Mouse (Mus musculus) frontal cortex, postnatal 25 days (tissue): Measurements from ENCODE around the gene Hmga1b.
"Not testable (repeated sequence)": the region's sequence is repeated elsewhere in the genome, so short reads cannot be mapped to it uniquely, and the experiment has no call there.

Experiments used
- DNase-seq, 2 experiments: peaks; one replicate each; pipeline ENCODE4 v3.0.0; 2022; ENCODE audit warnings: low spot score in 2 of 2

The Hmga1b gene

DNA sequence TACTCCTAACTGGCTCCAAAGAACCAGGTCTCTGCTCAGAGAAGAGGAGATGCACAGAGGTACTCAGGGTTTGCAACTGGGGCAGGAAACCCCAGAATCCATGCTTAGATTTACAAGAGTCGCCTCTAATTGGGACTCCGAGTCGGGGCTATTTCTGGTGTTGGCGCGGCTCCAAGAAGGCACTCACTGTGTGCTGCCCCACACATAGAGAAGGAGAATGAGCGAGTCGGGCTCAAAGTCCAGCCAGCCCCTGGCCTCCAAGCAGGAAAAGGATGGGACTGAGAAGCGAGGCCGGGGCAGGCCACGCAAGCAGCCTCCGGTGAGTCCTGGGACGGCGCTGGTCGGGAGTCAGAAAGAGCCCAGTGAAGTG lies at the start of gene Hmga1b:
Gene Hmga1b, plus strand, starts transcription at position 123 of the 370 bp plus-strand sequence.
- DNase-seq = not testable (repeated sequence)

DNA sequence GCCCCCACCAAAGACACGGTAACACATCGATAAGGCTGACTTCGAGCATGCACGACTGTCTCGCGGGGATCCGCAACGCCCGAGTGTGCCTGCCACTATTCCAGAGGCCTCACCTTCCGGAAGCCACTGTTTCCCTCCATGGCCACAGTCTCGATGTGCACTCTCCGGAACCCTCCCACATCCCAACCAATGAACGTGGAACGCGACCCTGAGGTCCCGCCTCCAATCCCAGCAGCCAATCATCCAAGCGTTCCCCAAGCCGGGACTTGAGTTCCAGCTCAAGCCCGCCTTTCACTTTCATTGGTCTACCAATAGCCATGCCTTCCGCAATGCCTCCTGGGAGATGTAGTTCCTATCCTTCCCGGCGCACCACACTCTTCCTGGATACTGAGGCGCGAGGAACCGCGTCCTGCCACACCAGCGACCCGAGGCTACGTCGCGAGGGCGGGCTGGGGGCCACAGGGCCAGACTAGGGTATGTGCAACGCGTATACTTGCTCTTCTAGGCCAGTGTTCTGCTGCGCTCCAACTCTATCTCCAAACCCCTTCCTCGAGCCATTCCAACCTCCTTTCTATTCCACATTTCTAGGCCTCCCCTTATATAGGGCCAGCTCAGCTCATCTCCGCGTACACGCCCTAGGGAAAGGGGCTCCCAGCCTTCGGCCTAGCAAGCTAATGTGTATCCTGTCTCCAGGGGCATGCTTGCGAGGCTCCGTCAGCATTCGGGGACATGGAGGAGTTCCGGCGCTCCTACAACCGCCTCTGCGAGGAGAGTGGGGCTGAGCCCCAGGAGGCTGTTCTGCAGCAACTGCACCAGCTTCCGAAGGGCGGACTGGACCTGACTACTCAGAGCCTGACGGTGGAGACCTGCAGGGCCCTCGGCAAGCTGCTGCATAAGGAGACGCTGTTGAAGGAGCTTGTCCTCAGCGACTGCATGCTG lies 48.7 kb upstream of the Hmga1b start, which contains the start of the genes Cenpx and Lrrc45:
Gene Cenpx, minus strand, starts transcription at position 159 of the 939 bp plus-strand sequence.
Gene Lrrc45, plus strand, starts transcription at position 346 of the 939 bp plus-strand sequence.
- DNase-seq = peak; percentile 87 to 97

DNA sequence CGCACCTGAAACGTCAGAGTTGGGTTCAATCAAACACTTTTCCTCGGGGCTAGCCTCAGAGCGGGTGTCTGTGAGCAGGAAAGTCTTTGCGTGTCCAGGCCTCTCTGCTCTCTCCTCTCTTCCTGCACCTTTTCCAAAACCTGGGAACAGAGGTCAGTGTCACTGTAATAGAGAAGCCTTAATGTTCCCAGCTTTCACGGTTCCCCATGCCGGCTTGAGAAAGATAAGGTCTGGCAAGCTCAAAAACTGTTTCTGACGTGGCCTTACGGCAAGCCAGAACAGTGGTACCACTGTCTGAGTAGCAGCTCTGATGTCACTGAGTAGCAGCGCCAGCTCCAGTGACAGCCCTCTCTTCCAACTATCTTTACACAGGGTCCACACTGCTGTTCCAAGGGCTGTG lies 48.0 kb upstream of the Hmga1b start:
- no peak for DNase-seq

DNA sequence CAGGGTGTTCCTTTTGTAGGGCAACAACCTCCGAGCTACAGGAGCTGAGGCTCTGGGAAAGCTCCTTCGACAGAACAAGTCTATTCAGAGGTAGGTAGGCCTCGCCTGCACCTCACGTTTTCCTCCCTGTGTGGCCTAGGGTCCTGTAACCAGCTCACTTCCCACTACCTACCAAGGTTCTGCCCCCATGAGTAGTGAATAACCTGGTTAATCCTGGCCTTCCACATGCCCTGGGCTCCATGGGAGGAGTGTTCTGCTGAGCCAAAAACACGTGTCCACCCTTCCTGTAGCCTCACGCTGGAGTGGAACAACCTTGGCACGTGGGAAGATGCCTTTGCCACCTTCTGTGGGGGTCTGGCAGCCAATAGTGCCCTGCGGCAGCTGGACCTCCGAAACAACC lies 47.5 kb upstream of the Hmga1b start:
- DNase-seq = no peak

DNA sequence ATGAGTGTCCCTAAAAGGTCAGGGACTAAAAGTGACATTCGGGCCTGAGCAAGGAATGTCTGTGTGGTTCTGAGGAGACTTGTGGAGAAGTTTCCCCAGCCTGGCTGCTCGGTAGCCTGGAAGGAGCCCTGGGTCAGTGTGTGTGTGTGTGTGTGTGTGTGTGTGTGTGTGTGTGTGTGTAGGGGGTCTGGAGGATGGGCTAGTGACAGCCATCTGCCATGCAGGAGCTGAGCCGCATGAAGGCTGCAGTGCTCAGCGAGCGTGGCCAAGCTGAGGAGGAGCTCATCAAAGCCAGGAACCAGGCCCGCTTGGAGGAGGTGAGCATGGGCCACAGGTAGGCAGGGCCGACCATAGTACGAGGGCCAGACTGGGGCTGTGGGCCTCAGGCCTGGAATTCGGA lies 43.4 kb upstream of the Hmga1b start:
- no peak for DNase-seq

DNA sequence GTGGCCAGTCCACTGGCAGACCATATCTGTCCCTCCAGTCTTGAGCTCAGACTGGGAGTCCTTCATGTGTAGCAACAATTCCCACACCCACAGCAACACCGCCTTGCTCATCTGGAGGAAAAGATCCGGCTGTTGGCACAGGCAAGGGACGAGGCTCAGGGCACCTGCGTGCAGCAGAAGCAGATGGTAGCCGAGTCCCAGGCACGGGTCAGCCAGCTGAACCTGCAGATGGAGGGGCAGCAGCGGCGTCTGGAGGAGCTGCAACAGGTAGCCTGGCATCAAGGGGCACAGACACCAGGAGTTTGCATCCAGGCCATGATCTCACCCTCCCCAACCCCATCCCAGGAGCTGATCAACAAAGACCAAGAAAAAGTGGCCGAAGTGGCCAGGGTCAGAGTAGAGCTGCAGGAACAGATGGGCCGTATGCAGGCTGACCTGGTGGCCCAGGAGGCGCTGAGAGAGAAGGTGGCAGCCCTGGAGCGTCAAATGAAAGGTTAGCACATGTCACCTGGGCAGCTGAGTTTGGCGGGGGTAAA lies 42.7 kb upstream of the Hmga1b start:
- no peak for DNase-seq

DNA sequence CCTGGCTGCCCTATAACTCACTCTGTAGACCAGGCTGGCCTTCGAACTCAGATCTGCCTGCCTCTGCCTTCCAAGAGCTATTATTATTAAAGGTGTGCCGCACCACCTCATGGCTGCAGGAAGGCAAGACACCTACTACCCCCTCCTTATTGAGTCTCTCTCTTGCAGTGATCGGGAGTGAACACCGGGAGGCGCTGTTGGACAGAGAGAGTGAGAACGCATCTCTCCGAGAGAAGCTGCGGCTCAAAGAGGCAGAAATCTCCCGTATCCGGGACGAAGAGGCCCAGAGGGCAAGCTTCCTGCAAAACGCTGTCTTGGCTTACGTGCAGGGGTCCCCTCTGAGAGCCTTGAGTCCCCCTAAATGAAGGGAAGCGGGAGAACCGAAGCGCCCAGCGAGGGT lies 42.1 kb upstream of the Hmga1b start:
- peak; percentile 81 for DNase-seq

DNA sequence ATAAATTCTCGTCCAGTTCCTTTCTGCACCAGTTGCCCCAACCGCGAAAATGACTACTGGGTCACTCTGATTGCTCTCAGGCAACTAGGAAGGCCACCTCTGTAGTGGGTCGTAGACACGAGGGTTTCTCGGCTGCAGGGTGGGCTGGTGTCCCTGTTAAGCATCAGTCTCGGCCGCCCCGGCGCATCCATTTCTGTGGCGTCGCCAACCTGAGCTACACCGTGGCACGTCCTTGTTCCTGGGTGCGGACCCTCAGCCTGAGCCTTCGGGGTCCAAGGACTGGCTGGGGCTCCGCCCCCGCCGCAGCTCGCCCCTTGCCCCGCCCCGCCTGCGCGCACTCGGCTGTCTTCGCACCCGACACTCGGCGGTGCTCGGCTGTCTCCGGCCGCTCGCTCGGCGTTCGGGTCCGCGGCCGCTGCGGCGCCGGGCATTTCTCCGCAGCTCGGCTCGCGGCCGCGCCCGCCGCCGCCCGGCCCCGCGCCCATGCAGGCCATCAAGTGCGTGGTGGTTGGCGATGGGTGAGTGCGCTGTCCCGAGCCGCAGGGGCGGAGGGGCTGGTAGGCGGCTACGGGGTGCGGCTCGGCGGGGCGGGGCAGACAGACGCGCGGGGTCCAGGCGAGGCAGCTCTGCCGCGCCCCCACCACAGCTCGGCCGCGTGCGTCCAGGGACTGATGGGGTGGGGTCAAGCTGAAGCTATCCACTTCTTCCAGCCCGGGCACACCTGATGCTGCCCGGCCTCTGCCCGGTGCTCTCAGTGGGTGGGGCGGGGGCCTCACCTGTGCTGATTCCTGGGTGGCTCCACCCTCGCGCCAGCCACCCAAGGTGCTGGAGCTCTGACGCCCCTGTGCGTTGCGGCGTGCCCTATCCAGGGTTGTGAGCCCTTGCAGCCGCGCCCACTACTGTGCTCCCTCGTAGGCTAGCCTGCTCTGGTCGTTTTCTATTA lies 41.2 kb upstream of the Hmga1b start, which contains the start of gene Rac3:
Gene Rac3, plus strand, starts transcription at position 347 of the 943 bp plus-strand sequence.
- peak in 1 of 2 experiments; percentile 43 for DNase-seq

DNA sequence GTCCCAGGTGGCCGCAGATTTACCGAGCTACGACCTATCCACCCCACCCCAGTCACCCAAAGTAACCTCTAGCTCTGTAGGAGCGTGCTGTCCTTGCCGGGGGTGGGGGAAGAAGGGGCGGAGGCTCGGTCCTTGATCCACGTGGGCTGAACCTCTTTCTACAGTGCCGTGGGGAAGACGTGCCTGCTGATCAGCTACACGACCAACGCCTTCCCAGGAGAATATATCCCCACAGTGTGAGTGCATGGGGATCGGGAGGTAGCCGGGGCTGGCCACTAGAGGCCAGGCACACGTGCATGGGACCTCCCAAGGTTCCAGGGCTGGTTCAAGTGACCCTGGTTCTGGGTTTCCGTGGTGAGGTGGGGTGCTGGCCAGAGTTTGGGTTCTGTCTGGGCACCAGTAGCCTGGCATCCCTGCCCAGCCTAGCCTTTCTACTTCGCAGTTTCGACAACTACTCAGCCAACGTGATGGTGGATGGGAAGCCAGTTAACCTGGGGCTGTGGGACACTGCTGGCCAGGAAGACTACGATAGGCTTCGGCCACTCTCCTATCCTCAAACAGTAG lies 40.4 kb upstream of the Hmga1b start:
- DNase-seq = no peak

DNA sequence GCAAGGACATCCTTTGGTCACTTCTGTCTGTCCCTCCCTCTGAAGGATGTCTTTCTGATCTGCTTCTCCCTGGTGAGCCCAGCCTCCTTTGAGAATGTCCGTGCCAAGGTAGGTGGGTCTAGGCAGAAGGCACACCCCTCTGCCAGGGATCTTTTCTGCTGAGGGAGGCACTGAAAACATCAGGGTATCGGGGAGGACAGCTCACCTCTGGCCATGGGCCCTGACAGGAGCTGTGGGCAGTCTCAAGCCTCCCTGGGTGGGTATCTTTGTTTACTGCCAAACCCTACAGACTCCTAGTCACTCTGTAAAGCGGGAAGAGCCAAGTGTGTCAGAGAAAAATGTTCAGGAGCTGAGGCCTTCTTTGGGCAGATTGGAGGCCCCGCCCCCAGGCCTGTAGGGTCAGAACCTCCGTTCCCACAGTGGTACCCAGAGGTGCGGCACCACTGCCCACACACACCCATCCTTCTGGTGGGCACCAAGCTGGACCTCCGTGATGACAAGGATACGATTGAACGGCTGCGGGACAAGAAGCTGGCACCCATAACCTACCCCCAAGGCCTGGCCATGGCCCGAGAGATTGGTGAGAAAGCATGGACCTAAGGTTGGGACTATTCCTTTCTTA lies 39.7 kb upstream of the Hmga1b start:
- no peak for DNase-seq

DNA sequence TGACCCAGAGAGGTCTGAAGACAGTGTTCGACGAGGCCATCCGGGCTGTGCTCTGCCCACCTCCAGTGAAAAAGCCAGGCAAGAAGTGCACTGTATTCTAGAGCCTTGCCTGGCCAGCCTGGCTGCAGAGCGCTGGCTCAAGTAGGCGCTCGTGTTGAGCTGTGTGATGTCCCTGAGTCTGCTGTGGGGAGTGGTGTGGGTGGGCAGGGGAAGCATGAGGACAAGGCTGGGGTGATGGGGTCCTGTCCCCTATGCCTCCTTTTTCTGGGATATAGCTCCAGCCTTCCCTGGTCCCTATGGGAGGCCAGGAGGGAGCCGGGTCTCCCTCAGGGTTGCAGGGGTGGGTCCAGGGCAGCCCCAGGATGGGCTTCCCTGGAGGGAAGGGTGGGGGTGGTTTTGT lies 39.1 kb upstream of the Hmga1b start:
- no peak for DNase-seq

DNA sequence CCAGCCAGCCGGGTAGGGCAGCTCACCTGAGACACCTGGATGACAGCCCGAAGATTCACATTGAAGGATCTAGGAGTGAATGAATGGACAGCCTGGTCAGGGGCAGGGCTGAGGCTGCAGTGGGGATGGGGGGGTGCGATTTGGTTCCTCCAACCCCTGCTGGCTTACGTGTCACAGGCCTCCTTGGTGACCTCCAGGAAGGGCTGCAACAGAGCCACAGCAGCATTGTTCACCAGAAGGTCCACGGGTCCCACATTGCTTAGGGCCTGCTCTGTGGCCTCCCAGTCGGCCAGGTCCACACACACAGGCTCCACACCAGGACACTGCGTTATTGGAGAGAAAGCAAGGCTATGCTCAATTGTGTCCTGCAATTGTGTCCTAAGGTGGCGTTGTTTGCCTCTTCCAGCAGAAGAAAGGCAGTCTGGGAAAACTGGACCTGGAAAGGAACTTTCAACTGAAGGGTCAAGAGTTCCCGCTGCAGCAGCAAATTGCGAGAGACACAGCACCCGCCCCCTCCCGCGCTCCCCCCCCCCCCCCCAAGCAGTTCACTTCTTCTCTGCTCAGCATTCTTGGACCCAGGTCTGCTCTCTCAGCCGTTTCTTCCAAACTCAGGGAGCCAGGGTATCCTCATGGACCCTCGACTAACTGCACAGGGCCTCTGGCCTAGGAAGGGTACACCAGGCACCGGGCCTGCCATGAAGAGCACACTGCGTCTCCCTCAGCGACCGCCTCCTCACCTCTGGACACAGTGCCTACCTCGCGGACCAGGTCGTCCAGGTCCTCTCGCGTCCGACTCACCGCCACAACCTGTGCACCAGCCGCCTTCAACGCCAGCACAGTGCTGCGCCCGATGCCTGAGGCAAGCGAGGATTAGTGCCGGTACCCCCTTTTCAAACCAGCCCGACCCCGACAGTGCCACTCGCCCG lies 36.1 kb upstream of the Hmga1b start:
- no peak for DNase-seq

DNA sequence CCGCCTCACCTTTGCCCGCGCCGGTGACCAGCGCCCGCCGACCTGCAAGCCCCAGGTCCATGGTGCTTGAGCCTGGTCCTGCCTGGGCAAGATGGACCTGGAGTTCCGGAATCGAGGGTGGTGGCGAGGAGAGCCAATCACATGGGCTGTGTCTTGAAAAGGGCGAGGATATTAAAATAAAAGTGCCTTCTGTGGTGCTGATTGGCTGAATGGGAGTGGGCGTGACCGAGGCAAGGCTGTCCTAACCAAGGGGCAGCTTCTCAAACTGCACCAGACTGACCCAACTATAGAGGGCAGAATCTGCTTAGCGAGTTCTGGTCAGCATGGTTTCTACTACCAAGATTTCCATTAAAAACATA lies 35.4 kb upstream of the Hmga1b start, which contains the start of gene Dcxr:
Gene Dcxr, minus strand, starts transcription at position 113 of the 359 bp plus-strand sequence.
- peak in 1 of 2 experiments; percentile 49 for DNase-seq

DNA sequence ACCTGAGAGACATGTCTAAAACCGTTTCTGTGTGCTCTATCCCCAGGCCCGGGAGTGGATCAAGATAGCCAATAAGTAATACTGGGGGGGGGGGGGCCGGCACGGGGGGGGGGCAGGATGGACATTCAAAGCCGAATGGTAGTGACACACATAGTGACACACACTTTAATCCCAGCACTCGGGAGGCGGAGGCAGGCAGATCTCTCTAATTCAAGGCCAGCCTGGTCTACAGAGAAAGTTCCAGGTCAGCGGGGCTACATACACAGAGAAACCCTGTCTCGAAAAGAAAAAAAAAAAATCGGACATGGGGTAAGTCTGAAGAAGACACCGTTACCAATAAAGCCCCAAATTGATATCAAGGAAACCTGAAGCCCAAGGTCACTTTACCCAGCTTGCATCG lies 35.0 kb upstream of the Hmga1b start:
- DNase-seq = no peak

DNA sequence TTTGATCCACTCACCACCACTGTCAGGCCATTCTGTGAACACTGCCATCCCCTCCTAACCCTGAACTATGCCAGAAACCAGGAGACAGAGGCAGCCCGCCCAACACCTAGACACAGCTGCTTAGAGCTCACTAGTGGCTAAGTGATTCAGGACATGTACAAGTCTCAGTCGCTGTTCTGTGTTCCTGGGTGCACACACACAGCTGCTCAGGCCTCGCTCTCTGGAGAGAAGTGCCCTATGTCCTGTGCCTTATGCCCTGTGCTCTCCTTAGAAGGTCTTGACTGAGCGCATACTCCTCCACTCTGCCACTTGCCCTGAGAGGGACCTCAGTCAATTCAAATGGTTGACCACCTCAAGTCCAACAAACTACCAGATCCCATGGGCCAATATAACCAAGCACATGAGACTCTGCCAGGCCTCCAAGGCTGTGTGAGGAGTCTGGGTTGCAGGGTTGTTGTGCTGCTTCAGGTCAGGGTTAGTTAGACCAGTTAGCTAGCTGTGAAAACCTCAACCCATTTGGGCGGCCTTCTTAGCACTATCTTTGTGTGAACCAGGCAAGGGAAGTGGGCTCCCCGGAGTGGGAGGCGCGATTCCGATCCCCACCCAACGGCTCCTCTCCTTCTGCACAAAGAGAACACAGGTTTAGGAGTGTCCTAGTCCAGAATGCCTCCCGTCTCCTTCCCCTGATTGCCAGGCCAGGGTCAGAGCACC lies 33.9 kb upstream of the Hmga1b start:
- no peak for DNase-seq

DNA sequence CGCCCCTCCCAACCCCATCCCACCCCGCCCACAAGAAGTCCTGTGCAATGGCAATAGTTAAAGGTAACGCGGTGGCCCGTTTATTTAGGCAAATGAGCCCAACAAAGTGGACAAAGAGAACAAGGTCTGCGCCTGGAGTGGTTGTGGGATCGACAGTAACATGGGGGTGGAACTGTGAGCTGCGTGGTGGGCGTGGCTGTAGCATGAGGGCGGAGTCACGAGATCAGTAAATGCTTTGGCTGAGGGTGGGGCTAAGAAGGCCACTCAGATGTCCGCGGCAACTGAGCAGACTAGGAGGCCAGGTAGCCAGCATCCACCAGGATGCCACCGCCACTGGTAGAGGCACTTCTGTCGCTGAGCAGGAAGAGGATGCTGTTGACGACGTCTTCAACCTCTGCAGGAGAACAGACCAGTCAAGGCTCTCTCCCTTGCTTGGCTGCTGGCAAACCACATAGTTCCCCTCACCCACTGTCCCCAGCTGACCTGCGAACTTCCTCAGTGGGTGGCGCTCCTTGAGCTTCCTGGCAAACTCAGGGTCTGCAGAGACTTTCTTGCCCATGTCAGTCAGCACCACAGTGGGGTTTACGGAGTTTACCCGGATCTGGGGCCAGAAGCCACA lies 33.1 kb upstream of the Hmga1b start:
- DNase-seq = not testable (repeated sequence)

DNA sequence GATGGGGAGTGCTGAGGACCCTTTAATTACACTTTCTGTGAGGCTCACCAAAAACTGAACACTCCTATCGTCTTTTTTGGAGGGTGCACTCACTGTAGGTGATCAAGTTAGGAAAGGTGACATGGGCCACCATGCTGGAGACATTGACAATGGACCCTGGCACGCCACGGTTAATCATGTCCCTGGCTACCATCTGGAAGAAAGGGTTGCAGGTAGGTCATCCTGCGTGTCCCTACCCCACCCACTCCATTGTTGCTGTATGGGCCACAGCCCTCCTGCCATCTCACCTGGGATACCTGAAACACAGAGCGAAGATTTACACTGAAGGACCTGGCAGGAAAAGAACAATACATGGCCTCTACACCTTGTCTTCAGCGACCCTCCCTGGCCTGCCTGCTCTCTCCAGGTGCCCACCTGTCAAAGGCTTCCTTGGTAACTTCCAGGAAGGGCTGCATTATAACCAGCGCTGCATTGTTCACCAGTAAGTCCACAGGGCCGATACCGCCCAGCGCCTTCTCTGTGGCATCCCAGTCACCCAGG lies 32.2 kb upstream of the Hmga1b start:
- no peak for DNase-seq

DNA sequence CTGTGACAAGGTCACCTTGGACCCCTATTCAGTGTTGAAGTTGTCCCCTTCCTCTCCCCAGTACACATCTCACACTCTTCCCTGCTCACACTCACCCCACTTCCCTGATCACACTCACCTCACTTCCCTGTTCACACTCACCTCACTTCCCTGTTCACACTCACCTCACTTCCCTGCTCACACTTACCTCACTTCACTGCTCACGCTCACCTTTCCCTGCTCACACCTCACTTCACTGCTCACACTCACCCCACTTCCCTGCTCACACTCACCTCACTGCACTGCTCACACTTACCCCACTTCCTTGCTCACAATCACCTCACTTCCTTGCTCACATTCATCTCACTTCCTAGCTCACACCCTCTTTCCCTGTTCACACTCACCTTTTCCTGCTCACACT lies 31.2 kb upstream of the Hmga1b start:
- no peak for DNase-seq
